Mouse (Mus musculus) liver, embryonic 13.5 days (tissue): ENCODE measurements at regions not wholly inside any gene's neighbourhood (a gene's known extent, or its start where the extent isn't known, plus 50 kb on each side); places are given as distances from the start of the nearest gene placed in this dataset.

Experiments used
- ATAC-seq: fragments of 200-750 bp; cut with Nextera tagmentation; 2 replicates; pipeline ENCODE4 v1.8.0; 2017; ENCODE audit warnings: low read depth, mild to moderate bottlenecking, moderate number of reproducible peaks, moderate library complexity
- DNase-seq: peaks from one replicate; pipeline ENCODE4 v3.0.0; 2022
- H3K27ac ChIP-seq: fragments of 300-500 bp; sonication (generic); 2 replicates; pipeline ENCODE4 v1.5.1; 2015; ENCODE audit warnings: moderate library complexity, mild to moderate bottlenecking, inconsistent platforms
- H3K27me3 ChIP-seq: fragments of 300-500 bp; sonication (generic); 2 replicates; pipeline ENCODE4 v1.6.1; 2015; ENCODE audit warnings: mild to moderate bottlenecking, inconsistent platforms
- H3K36me3 ChIP-seq: fragments of 300-500 bp; sonication (generic); 2 replicates; pipeline ENCODE4 v1.6.1; 2015; ENCODE audit warnings: mild to moderate bottlenecking, inconsistent platforms
- H3K4me1 ChIP-seq: fragments of 300-500 bp; sonication (generic); replicated peaks from 2 replicates; pipeline ENCODE4 v1.6.1; 2015; ENCODE audit warnings: inconsistent platforms
- H3K4me2 ChIP-seq: fragments of 300-500 bp; sonication (generic); 2 replicates; pipeline ENCODE4 v1.6.1; 2015; ENCODE audit warnings: inconsistent platforms, mild to moderate bottlenecking, moderate library complexity
- H3K4me3 ChIP-seq: fragments of 300-500 bp; sonication (generic); replicated peaks from 2 replicates; pipeline ENCODE4 v1.5.1; 2015; ENCODE audit warnings: mild to moderate bottlenecking, inconsistent platforms
- H3K9ac ChIP-seq: fragments of 300-500 bp; sonication (generic); 2 replicates; pipeline ENCODE4 v1.6.1; 2015; ENCODE audit warnings: mild to moderate bottlenecking, inconsistent platforms
- H3K9me3 ChIP-seq: fragments of 300-500 bp; sonication (generic); replicated peaks from 2 replicates; pipeline ENCODE4 v1.6.1; 2016; ENCODE audit warnings: inconsistent platforms
- WGBS: fragments of 180-500 bp; shearing (Covaris S2); methylation state at CpG from one replicate; pipeline ENCODE4 v1.1.7; 2015; ENCODE audit not compliant: insufficient replicate concordance; 5-methylcytosine and 5-hydroxymethylcytosine counted together

DNA sequence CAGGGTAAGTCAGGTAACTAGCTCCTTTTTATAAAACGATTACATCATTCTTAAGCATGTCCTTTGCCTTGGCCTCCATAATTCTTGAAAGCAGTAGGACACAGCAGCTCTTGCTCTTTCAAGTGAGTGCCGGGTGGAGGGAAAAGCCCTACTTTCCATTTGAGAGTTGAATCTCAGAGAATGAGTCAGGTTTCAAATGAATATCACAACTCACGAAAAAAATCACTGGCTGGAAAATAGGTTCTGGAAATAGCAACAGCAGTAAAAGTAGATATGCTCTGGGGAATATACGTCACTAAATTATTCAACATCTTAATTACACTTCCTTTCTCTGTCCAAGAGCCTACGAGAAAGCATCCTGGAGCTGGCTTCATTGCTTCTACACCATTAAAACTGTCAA, 250.5 kb downstream of the Kcnc2 start:
- Histone ChIP-seq H3K36me3 (no peaks in the 10 kb centered on the region), H3K4me2 (no peak overlapping the region), H3K9me3 (no peaks in the 10 kb centered on the region), H3K9ac (no peak overlapping the region), H3K27me3 (no peaks in the 10 kb centered on the region), H3K27ac (no peak overlapping the region), H3K4me1 (no peaks in the 10 kb centered on the region), H3K4me3 (no peak overlapping the region)
- ATAC-seq, result no peak
- no peak for DNase-seq
- 56% methylated on average over 5 of the region's 5 CpGs for WGBS

DNA sequence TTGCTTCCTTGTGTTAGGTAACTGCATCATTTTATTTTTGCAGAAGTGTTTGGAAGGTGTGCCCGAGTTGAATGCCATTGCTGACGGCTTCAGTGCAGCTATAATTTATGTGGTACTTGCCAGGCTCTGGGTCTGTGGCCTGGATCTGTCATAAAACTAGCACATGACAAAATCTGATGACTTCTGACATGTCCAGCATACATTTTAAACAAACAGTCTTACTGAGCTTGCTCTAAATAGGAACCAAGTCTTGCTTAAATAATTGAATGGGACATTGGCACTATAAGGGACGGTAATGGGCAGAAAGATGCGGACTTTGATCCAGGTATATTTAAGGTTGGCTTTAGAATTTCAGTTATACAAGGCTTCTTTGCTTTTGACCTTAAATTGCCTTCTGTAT, 272.1 kb downstream of the Kcnc2 start:
- DNase-seq (no peak), ATAC-seq (no peak)
- Histone ChIP-seq H3K36me3 (no peaks in the 10 kb centered on the region), H3K27ac (no peak overlapping the region), H3K9me3 (0 out of 2 replicates have a peak, but pooled peaks cover 3% of the 10 kb centered on the region), H3K4me1 (no peaks in the 10 kb centered on the region), H3K4me3 (no peak overlapping the region), H3K4me2 (no peak overlapping the region), H3K9ac (no peak overlapping the region), H3K27me3 (no peaks in the 10 kb centered on the region)
- WGBS, result 67% methylated on average over 4 of the region's 4 CpGs

DNA sequence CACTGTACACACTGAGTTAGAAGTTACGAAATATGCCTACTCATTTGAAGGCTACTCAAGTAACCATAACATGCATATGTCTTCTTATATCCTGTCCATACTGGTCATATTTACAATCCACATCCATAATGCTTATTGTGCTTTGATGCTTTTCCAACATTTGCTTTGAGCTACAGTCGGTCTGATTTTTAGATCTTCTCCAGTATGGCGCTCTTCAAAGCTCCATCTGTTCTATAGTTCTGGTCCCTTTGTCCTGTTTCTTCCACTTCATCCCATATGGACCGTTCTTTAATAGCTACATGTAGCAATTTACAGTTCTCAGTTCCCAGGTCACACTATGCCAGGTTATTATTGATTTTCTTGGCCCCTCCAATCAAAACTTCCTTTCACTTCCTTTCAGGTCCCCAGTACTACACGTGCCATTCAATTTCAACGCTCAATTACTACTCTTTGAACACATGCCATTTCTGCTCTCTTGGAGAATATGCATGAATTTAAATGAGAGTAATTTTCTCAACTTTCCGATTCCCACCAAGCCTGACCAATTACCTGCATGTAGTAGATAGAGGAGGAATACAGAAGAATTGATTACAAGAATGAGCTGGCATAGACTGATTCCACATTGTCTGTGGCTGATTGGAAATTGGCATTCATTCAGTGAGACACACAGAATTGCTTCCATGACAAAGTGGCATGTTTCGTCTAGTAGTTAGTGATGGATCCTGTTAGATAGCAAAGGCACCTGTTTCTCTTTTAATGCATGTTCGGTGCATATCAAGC, 301.0 kb downstream of the Kcnc2 start:
- Histone ChIP-seq H3K27me3 (no peaks in the 10 kb centered on the region), H3K4me3 (no peak overlapping the region), H3K9me3 (no peaks in the 10 kb centered on the region; the same call in 1 of the 2 replicates), H3K27ac (no peak overlapping the region), H3K4me1 (no peaks in the 10 kb centered on the region), H3K9ac (no peak overlapping the region), H3K36me3 (no peaks in the 10 kb centered on the region), H3K4me2 (no peak overlapping the region)
- DNase-seq, result no peak
- WGBS, result 67% methylated on average over 9 of the region's 9 CpGs
- ATAC-seq, result no peak

DNA sequence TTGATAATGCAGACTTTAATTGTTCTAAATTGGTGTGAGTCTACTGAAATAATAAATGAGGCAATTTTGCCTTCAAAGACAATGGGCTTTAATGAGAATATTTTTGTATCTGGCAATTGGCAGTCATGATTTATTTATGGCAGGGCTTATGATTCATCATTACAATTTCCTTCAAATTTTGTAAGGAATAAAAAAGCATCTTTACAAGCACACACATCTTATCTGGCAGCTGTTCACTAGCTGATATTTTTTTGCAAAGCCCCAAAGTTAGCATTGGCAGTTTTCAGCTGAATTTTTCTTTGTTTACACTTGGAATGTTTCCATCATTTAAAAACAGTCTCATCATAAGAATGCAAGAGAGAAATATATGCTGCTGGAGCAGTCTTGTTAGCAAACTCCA, 301.6 kb downstream of the Kcnc2 start:
- no peak for DNase-seq
- H3K4me3 ChIP-seq, result no peak overlapping the region

DNA sequence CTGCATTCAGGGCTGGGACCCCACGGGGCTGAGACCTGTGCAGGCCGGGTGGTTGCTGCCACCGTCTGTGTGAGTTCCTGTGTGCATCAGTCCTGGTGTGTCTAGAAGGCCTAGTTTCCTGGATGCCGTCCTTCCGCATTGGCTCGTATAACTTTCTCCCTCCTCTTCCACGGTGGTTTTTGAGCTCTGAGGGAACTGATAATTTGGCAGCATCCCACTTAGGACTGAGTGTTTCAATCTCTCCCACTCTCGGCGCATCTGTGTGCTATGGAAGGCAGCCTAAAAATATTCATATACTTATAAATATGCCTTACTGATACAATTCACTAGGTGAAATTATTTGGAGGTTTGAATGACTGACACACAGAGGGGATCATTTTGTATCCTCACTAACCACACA, 314.0 kb downstream of the Kcnc2 start:
- H3K4me2 ChIP-seq, result no peak overlapping the region
- no peak for ATAC-seq
- no peak for DNase-seq
- no peaks in the 10 kb centered on the region for H3K36me3 ChIP-seq
- H3K27me3 ChIP-seq, result no peaks in the 10 kb centered on the region
- H3K4me3 ChIP-seq, result no peak overlapping the region
- H3K27ac ChIP-seq, result no peak overlapping the region
- H3K9me3 ChIP-seq, result no peaks in the 10 kb centered on the region
- H3K4me1 ChIP-seq, result no peaks in the 10 kb centered on the region
- H3K9ac ChIP-seq, result no peak overlapping the region
- WGBS, result 72% methylated on average over 9 of the region's 9 CpGs

More for the DNA sequence above, 301.6 kb downstream of the Kcnc2 start:
- no peaks in the 10 kb centered on the region for H3K4me1 ChIP-seq
- no peaks in the 10 kb centered on the region; the same call in 1 of the 2 replicates for H3K9me3 ChIP-seq
- H3K27me3 ChIP-seq, result no peaks in the 10 kb centered on the region
- no peak overlapping the region for H3K9ac ChIP-seq
- H3K4me2 ChIP-seq, result no peak overlapping the region
- H3K36me3 ChIP-seq, result no peaks in the 10 kb centered on the region
- H3K27ac ChIP-seq, result no peak overlapping the region
- no peak for ATAC-seq

DNA sequence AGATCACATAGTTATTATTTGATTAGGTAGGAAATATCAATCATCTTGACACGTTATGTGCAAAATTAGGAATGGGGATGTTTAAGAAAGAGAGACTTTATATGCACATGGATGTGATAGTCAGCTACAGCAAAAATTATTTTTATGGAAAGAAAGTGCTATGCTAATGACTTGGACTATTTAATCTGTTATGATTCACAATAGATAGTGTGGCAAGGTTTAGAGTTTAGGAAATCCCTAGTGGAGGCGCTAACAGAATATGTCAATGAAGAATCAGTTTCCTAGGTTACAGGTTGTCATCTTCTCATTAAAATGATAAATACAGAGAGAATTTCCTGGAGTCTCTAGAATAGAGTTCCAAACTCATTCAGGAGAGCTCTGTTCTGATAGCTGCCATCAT, 323.4 kb downstream of the Kcnc2 start:
- H3K4me3 ChIP-seq, result no peak overlapping the region
- DNase-seq (no peak), ATAC-seq (no peak)
- H3K27me3 ChIP-seq, result no peaks in the 10 kb centered on the region
- H3K9me3 ChIP-seq, result 0 out of 2 replicates have a peak, but pooled peaks cover 3% of the 10 kb centered on the region
- no peak overlapping the region for H3K4me2 ChIP-seq
- no peaks in the 10 kb centered on the region for H3K36me3 ChIP-seq
- H3K4me1 ChIP-seq, result no peaks in the 10 kb centered on the region
- H3K9ac ChIP-seq, result no peak overlapping the region
- 66% methylated on average over 2 of the region's 2 CpGs for WGBS
- no peak overlapping the region for H3K27ac ChIP-seq

DNA sequence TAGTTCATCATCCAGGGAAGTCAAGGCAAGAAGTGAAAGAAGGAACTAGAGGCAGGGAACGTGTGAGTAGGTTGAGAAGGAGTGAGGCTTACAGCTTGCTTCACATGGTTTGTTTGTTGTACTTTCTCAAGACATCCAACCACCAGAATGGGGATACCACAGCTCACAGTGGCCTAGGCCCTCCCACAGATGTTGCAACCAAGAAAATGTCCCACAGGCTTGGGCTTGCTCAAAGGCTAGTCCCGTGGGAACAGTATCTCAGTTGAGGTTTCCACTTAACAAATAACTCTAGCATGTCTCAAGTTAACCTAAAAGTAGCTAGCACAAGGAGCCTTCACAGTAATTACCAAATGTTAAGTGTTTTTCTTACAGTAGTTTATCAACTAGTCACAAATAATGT, 323.2 kb downstream of the Atxn7l3b start:
- 40% methylated on average over 2 of the region's 2 CpGs for WGBS
- Histone ChIP-seq H3K27me3 (no peaks in the 10 kb centered on the region), H3K9ac (no peak overlapping the region), H3K4me1 (no peaks in the 10 kb centered on the region), H3K9me3 (no peaks in the 10 kb centered on the region), H3K4me3 (no peak overlapping the region), H3K36me3 (no peaks in the 10 kb centered on the region), H3K4me2 (no peak overlapping the region), H3K27ac (no peak overlapping the region)
- ATAC-seq (no peak), DNase-seq (no peak)

DNA sequence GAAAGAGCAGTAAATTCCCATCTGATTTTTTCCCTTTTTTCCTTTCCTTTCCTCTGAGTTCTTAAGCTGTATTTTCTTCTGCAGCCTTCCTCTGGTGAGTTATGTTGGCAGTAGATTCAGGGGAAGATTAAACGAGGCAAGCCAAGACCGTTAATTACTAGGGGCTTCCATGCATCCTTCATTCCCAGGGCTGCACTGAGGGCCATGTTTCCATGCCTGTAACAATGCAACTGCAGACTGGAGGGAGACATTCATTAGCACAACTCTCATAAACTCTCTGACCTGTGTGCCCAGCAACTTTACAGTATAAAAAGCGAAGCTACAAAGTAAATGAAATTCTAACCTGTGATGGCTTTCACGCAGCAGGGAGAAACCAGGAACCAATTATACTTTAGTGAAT, 321.2 kb downstream of the Atxn7l3b start:
- WGBS, result 68% methylated on average over 4 of the region's 4 CpGs

DNA sequence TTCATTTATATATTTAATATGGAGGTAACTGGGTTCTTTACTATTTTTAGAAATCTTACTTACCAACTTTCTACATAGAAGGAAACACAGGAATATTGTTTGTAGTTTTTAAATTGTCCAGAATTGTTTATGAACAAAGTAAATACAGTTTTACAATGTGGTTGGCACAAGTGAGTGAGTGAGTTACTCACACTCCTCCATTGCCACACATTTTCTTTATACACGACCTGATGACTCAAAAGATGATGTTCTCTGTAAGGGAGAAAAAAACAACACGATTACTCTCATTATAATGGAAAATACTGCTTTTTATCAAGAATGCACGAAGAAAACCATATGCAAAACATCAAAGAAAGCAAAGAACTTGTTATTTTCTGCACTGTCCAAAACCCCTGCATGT, 317.1 kb downstream of the Atxn7l3b start:
- Histone ChIP-seq H3K27me3 (no peaks in the 10 kb centered on the region), H3K4me1 (no peaks in the 10 kb centered on the region), H3K4me2 (no peak overlapping the region), H3K36me3 (no peaks in the 10 kb centered on the region), H3K27ac (no peak overlapping the region), H3K9me3 (no peaks in the 10 kb centered on the region), H3K9ac (no peak overlapping the region), H3K4me3 (no peak overlapping the region)
- WGBS, result 38% methylated on average over 3 of the region's 3 CpGs
- DNase-seq (no peak), ATAC-seq (no peak)

More for the DNA sequence above, 321.2 kb downstream of the Atxn7l3b start:
- no peak overlapping the region for H3K27ac ChIP-seq
- H3K4me2 ChIP-seq, result no peak overlapping the region
- H3K9ac ChIP-seq, result no peak overlapping the region
- no peak for ATAC-seq
- no peak overlapping the region for H3K4me3 ChIP-seq
- no peaks in the 10 kb centered on the region for H3K27me3 ChIP-seq
- no peak for DNase-seq
- H3K4me1 ChIP-seq, result no peaks in the 10 kb centered on the region
- H3K9me3 ChIP-seq, result no peaks in the 10 kb centered on the region
- no peaks in the 10 kb centered on the region for H3K36me3 ChIP-seq

DNA sequence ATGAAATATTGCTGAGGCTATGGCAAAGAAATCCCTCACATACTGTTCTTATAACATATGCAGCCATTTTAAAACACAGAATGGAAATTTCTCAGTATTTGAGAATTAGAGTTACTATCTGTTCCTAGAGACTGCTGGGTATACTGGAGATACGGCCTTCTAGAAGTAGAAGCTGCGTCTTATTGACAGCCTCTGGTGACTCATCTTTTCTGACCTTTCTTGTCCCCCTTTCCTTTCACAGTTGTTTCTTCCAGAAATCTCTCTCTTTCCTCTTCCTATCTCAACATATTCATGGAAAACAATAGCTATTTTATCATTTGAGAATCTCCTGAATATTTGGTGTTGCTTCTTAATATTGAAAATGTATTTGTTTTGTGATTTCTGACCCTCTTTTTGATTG, 315.1 kb downstream of the Atxn7l3b start:
- no peak for ATAC-seq
- Histone ChIP-seq H3K27me3 (no peaks in the 10 kb centered on the region), H3K4me3 (no peak overlapping the region), H3K36me3 (no peaks in the 10 kb centered on the region), H3K4me2 (no peak overlapping the region), H3K27ac (no peak overlapping the region), H3K9ac (no peak overlapping the region), H3K9me3 (no peaks in the 10 kb centered on the region), H3K4me1 (no peaks in the 10 kb centered on the region)
- DNase-seq, result no peak
- 60% methylated on average over 2 of the region's 2 CpGs for WGBS

DNA sequence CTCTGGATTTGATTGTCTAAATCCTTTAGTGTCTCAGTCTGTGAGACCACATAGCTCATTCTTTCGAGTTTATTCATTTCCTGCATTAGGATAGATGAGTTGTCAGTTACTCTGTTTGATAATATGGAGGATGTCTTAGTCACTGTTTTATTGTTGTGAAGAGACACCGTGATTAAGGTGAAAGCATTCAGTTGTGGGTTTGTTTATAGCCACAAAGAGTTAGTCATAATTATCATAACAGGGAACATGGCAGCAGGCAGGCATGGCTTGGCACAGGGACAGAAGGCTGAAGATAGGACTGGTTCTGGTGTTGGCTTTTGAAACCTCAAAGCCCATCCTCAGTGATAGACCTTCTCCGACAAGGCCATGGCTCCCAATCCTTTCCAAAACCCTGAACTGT, 314.6 kb downstream of the Atxn7l3b start:
- no peak for DNase-seq
- ATAC-seq, result no peak
- 57% methylated on average over 3 of the region's 3 CpGs for WGBS
- no peaks in the 10 kb centered on the region for H3K9me3 ChIP-seq
- H3K4me1 ChIP-seq, result no peaks in the 10 kb centered on the region
- H3K27ac ChIP-seq, result no peak overlapping the region
- no peak overlapping the region for H3K4me2 ChIP-seq
- no peak overlapping the region for H3K4me3 ChIP-seq
- H3K27me3 ChIP-seq, result no peaks in the 10 kb centered on the region
- H3K9ac ChIP-seq, result no peak overlapping the region
- no peaks in the 10 kb centered on the region for H3K36me3 ChIP-seq

DNA sequence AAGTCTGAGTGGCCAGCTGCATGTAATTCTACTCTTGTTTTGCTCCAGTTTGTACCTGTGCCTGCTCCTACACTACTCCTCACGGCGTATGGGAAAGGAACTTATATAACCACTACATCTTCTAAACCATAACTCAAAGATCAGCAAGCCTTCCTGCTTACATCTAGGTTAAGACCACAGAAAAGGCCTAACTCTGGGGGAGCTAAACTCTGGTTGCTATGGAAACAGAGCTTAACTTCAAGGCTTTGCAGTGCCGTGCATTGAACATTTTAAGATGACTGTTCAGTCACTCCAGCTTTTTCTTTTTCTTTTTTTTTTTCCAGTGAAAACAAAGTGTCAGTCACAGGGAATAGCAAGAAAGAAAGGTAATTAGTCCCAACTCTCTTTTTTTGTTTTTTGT, 309.1 kb downstream of the Atxn7l3b start:
- 66% methylated on average over 3 of the region's 3 CpGs for WGBS
- H3K9ac ChIP-seq, result no peak overlapping the region
- H3K27ac ChIP-seq, result no peak overlapping the region
- H3K9me3 ChIP-seq, result no peaks in the 10 kb centered on the region
- H3K4me2 ChIP-seq, result no peak overlapping the region
- H3K4me3 ChIP-seq, result no peak overlapping the region
- H3K36me3 ChIP-seq, result no peaks in the 10 kb centered on the region
- ATAC-seq (no peak), DNase-seq (no peak)
- no peaks in the 10 kb centered on the region for H3K27me3 ChIP-seq
- no peaks in the 10 kb centered on the region for H3K4me1 ChIP-seq
